Mouse (Mus musculus) adrenal gland, adult 18-20 months (tissue): Measurements from ENCODE around the gene Ppp2r2c. TPM values are rescaled to one million over a fixed set of nuclear protein-coding genes. Genes with fewer than 3 reads are reported as not detected.

Source experiments
- DNase-seq, 2 experiments: peaks; one replicate each; pipeline ENCODE4 v3.0.0; 2021 to 2022; ENCODE audit warnings: low spot score in 2 of 2
- long read RNA-seq, 2 experiments: library from polyadenylated mRNA; stranded (forward); transcript quantifications; one replicate each; pipeline ENCODE4 v2.0.0; 2021
- total RNA-seq, 2 experiments: library from RNA; stranded (reverse); gene quantifications; 1 replicate in 1 of 2; 2 replicates in 1 of 2; pipeline ENCODE4 v1.2.3; 2021

The Ppp2r2c gene
- 1 to 10 TPM; 4.4 to 6.9 TPM for total RNA-seq
- long read RNA-seq, experiment 1, full-length matches to known transcripts: 2 of 2 reads
- long read RNA-seq, experiment 1, partial matches to known transcripts: 0 of 2 reads
- long read RNA-seq, experiment 1, other reads (novel, unspliced or antisense): 0 of 2 reads
- long read RNA-seq, experiment 2, full-length matches to known transcripts: 2 of 5 reads
- long read RNA-seq, experiment 2, partial matches to known transcripts: 1 of 5 reads
- long read RNA-seq, experiment 2, other reads (novel, unspliced or antisense): 2 of 5 reads

DNA sequence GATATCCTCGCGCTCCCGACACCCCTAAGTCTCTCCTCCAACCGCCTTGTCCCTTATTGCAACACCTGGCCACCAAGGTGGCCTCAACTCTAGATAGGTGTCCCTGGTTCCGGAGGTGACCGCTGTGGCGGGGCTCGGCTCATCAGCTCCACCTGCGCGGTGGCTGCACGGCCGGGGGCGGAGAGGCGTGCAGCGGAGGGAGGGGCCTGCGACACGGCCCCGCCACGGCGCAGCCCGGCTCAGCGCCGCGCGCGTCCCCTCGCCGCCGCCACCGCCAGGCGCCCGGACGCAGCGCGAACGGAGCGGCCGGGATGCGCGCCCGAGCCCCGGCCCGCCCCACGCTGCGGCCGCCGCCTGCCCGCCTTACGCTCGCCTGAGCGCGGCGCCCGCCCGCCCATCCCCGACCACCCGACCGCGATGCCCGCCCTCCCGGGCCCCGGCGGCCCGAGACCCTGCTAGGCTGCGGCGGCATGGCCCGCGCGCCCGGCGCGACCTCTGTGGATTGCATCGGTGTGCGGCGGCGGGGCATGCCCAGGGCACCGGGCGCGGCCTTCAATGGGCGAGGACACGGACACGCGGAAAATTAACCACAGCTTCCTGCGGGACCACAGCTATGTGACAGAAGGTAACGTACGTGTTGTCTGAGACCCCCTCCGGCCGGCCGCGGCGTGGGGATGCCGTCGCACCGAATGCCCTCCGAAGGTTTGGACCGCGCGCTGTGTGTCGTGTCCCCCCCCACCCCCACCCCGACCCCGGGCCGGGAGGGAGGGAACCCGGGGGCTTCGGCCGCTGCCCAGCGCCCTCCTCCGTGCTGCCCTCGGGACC, at the start of gene Ppp2r2c:
Gene Ppp2r2c, plus strand, starts transcription at position 248 of the 825 bp plus-strand sequence.
- no peak for DNase-seq

DNA sequence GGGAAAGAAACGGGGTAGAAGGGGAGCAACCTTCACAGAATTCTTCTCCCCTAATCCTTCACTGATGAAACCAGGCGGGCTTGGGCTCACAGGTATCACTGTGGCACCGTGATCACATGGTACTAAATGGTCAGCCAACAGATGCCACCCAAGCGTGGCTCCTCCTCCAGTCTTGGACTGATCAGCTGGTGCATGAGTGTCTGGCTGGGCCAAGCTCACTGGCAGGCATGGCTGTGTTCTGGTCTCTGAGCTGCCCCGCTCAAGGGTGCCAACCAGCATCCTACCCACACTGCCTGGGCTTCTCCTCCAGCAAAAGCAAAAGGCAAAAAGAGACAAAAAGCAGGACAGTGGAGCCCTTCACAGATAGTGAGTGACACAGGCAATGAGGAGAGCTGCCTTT, 48.6 kb upstream of the Ppp2r2c start:
- no peak for DNase-seq

DNA sequence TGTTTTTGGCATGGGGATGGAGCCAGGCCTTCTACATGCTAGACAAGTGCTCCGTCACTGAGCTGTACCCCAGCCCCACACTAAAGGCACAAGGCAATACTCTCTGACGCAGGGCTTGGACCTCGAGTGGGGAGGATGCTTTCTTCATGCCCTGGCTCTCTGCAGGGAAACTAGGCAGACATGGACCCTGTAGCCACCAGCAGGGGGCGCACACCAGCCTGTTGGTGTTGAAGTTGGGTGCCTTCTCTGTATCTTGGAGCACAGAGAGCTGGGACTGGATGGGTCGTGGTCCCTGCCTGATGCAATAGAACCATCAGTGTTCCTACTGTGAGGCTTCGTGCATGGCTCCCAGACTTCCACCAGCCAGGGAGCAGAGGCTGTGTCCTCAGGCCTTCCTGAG, 48.2 kb upstream of the Ppp2r2c start:
- DNase-seq: peak; percentile 46 to 60

DNA sequence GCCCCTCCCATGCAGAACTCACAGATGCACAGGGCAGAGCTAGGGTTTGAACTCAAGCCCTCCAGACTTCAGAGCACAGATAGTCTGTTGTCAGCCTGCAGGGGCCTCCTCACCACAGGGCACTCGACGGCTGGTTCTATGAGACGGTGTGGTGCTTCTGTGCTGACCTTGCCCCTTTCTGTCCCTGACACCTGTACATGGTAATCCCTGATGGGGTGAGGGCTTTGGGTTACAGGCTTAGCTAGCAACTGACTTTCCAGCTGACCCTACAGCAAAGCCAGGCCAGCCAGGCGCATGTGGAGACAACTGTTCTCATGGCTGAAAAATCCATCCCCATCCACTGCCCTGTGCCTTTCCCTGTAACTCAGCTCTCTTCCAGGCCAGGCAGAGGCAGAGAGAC, 45.4 kb upstream of the Ppp2r2c start:
- DNase-seq: no peak

DNA sequence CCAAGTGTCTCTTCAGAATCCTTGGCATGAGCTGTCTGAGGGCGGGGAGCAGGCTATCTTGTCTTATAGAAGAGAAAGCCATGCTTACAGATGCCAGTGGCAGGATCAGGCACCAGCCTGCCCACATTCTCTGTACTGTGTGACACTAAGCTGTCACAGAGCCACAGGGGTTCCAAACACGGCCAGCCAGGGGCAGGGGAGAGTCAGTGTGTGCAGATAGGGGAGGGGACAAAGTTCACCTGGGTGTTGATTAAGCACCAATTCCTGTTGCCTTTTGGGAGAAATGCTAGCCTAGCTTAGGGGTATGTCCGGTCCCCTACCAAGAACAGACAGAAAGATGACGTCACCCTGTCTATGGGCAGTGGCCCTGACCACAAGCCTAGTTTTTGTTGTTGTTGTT, 39.2 kb upstream of the Ppp2r2c start:
- DNase-seq: no peak

DNA sequence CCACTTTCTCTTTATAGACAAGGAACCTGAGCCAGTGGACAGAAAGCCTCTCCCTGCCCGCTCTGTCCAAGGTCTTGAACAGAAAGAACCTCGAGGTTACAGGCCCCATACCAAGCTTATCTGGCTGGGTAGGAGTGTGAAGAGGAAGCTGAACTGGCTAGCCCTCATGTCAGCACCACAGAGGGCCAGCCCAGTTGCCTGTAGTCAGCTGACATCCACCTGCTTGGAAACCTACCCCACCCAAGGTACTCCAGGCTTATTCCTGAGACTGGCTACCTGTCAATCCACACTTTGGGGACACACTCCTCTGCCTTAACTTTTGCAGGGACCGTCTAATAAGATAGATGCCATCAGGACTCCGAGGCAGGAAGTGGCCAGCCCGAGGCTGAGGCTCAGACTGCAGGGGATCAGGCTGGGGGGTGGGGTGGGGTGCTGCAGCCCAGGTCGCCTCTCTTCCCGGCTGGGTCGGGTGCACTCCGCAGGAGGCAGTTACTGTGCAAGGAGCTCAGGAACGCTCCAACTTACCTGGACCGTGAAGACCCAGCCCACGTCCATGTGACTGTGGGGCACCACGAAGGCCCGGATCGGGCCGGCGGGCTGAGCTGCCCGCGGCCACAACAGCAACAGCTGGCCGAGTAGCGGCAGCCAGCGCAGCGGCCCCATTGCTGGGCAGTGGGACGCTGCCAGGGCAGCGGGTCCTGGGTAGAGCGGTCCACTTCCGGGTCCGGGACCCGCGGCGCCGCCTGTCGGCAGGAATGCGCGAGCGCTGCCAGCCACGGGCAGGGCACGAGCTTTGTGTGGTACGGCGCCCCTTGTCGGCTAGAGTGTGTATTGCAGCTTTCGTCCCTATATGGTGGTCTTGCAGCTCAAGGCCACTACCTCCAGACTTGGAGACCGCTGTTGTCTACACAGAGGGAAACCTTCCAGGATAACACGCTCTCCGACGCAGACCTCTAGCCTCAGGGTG, 38.1 kb upstream of the Ppp2r2c start, which contains the start of gene Man2b2:
Gene Man2b2, minus strand, starts transcription at position 741 of the 967 bp plus-strand sequence.
- peak; percentile 94 to 98 for DNase-seq

DNA sequence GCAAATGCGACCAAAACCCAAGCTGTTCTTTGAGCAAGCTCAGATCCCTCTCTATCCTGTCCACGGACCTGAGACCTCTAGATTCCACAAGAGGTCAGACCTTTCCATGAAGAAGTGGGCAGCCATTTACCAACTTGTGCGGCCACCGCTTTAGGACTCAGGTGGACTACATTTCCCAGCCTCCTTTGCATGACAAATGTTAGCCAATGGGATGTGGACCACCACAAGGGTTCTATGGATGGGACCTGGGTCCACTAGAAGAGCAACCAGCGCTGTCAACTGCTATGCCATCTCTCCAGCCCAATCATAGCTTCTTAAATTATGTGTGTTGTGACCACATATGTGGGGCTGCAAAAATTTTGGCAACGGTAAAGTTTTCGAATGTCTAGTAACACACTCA, 37.0 kb upstream of the Ppp2r2c start:
- no peak for DNase-seq

DNA sequence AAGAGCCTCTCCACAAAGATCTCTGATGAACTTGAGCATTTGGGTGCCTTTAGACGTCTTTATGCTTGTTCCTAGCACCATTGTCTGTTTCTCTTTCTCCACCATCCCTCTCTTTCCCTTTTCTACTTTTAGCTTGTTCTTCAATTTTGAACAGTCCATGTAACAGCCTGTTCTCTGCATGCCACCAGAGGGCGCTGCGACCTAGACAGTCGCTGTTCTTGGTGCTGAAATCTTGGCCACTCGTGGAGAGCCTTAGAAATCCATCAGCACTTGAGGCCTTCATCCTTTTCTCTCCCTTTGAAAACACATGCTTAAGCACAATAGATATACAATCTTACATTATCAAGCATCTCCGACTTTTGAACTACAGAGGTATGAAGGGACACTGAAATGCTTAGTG, 32.4 kb upstream of the Ppp2r2c start:
- DNase-seq: peak; percentile 70 to 77

DNA sequence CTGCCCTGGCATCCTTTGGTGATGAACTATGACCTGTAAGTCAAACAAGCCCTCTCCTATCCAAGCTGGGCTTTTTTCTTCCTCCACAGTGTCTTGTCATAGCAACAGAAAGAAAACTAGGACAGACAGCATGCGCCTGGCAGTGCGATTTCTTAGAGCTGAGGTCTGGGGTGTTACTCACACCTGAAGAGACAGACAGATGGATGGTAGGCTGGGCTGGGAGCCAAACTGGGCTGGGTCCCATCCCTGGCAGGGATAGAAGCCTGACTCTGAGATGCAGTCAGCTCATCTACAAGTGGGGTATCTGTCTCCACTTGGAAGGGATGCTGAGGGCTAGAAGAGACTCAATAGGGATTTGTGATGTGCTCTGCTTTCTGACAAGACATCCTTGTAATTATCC, 29.3 kb upstream of the Ppp2r2c start:
- no peak for DNase-seq

DNA sequence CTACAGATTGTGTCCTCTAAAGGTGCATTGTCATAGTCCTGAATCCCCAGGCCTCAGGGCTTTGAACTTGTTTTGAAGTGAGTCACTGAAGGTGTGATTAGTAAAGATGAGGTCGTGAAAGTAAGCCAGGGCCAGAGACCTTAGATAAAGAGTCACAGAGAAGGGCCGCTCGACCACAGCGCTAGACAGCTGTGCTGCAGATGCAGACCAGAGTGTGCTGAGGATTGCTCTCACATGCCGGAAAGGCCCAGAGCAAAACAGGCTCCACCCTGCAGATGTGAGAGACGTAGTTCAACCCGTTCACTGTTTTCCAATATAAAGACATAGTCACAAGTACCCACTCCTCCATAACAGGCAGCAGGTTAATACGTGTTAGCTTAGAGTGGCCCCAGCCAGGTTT, 28.7 kb upstream of the Ppp2r2c start:
- DNase-seq: no peak

DNA sequence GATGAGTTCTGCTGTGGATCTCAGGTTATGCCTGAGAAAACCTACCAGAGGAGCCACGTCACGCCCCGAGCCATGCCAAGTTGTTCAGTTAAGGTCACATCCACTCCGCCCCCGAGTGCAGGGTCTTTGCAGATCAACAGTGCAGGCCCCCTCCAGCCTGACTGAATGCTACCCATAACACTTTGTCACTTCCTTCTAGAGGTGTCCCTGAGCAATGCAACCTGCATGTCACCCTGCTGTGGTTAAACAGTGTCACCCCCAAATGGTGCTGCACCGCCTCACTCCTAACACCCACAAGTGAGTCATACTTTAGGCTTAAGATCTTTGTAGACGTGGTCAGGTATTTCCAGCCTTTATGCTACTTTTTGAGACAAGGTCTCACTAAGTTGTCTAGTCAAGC, 28.2 kb upstream of the Ppp2r2c start:
- no peak for DNase-seq

DNA sequence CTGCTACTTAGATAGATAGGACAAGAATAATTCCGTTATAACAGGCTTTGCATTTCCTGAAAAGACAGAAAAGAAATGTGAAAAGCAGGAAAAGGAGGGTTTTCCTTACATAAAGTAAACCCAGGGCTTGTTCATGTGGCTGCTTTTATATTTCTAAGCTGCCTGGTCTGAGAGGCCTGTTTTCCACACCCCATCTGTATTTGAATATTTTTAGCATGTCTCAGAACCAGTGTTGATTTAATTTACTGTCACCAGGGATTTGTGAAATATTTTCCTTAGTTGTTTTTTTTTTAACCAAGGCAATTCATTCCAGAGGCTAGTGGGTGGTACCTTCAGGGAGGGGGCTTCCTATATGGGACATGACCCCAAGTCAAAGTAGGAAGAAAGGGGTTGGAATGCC, 26.6 kb upstream of the Ppp2r2c start:
- no peak for DNase-seq

DNA sequence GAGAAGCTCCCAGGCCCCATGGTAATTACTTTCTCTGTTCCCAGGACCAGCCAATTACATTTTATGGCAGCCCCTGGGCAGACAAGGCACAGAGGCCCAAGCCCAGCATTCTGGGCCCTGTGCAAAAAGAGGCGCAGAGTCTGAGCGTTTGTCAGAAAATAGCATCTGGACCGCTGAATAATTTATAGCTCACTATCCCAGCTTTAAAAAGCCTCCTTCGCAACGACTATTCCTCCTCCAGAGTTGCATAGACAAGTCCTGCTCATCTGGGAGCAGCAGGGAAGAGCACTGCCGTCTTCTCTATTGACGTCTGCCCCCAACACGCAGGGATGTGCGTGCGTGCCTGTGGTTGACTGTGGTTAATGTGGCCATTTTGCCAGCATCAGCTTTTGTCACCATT, 23.8 kb upstream of the Ppp2r2c start:
- DNase-seq: no peak

DNA sequence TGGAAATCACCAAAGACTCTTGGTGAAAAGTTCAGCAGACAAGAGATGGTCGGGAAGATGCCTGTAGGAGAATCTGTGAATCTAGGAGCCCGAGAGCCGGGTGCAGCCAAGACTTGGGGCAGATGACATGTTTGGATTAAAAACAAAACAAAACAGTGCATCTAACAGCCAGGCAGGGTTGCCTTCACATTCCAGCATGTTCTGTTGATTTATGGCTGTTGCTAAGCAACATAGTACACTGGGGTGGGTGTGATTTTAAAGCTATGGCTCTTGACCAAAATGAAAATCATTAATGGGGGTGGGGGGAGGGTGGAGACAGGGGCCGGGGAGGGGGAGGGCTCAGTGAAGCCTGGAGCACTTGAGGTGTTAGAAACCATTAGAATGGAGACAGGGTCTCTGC, 16.7 kb upstream of the Ppp2r2c start:
- no peak for DNase-seq

DNA sequence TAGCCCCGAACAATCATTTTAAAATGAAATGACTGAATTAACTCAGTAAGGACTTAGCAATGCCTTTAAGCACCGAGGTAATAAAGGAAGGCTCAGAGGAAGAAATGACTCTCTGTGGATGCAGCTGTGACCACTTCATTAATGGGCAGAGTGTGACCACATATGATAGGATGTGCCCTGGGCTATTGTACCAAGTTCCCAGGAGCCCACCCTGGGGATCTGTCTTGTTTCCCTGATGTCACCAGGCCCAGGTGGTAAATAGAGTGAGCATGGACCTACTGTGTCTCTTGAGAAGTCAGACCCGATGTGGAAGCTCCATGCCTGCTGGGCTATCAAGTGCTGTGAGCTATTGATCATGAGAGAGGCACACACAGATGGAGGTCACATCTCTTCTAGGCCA, 13.1 kb upstream of the Ppp2r2c start:
- DNase-seq: no peak

DNA sequence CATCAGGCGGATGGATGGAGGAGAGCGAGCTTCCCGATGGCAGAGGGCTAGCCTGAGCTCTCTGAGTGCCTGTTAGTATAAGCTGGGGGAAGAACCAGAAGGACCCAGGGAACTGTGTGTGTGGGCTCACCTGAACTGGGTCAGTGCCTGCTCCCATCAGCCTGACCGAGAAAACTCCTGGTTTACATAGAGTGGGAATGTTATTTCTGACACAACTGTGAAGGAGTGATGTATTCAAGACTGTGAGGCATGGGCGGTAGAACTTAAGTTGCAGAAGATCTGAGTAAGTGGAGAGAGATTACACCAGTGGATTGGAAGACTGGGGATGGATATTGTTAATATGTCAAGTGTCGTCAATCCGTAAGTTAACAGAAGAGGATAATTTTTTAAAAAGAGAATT, 11.8 kb upstream of the Ppp2r2c start:
- no peak for DNase-seq

DNA sequence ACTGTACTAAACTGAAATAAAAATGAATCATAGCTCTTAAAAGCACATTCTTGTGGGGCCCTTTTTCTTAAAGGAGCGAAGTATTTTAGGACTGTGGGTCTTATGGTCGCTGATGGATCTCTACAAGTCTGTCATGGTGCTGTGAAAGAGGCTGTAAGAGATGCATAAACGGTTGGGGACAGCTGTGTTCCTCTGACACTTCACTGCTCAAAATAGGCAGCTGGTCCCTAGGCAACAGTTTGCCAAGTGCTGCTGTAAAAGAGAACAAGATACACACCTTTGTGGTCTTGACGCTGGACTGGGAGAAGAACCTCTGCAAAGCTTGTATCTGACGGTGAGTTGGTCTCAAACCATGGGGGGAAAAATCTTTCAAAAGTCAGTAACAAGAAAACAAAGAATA, 10.8 kb upstream of the Ppp2r2c start:
- DNase-seq: no peak

DNA sequence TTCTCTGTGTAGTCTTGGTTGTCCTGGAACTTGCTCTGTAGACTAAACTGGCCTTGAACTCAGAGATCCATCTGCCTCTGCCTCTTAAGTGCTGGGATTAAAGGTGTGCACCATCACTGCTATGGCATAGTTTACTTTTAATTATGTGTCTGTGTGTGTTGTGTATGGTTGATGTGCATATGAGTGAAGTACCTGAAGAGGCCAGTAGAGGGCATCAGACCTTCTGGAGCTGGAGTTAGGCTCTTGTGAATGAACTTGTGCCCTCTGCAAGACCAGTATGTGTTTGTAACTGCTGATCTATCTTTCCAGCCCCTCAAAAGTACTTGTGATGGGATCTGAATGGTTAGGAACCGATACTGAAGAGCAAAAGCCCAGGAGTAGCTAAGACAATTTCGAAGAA, 7.2 kb upstream of the Ppp2r2c start:
- no peak for DNase-seq

DNA sequence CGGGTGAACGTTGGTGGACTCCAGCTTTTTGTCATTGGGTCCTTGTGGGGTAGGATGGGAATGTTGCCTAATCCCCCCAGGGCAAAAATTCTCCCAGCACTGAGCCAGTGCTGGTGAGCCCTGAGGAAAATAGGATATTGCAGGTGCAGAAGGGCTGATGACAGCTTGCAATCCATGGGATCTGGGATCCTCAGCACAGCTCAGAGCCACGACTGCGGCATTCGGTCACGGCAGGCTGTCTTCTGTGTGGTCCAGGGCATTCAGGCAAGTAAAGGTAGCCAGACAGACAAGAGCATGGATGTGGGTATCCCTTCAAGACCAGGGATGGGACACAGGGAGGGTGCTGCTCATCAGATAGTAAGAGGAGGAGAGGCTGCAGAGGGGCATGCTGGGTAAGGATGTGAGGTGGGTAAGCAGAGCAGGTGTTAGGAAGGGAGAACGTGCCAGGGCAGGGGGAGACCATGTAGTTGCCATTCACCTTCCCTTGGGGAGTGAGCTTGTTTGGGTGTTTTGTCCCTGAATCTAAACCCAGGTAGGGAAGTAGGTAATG, 1.5 kb upstream of the Ppp2r2c start:
- DNase-seq: no peak

DNA sequence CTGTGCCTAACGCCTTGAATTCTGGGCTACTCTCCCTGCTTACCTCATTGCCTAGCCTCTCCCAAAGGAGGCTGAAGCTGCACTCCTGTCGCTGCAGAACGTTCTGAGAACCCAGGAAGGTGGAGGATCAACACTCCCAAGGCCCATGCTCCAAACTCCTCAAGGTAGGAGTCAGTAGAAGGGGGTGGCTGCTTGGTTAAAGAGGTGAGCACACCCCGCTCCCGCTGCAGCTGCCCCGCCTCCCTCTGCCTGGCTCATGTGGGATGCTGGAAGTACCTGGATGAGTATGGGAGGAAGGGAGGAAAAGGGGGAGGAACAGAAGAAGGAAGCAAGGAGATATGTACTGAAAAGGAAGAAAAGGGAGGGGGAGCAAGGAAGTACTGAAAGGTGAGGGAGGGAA, 752 bp upstream of the Ppp2r2c start:
- DNase-seq: no peak

DNA sequence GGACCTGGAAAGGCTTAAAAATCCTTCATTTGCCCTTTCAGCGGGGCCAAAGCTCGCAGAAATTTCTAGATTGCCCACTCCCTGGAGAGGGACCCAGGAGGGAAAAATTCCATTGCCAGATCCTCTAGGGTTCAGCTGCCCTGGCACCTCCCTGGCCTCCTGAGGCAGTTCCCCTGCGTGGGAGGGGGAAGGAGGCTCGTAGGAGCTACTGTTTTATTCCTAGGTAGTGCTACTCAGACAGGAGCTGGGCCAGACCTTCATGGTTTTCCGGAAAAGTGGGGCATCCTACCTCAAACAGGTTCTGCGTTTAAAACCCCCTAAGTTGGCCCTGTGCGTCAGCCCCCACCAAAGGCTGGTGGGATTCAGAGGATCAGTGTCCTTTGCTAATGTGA, 869 bp downstream of the Ppp2r2c start:
- no peak for DNase-seq
